Mouse (Mus musculus) adrenal gland, postnatal 10 days (tissue): ENCODE data around the gene Sel1l3. TPM values are rescaled to one million over a fixed set of nuclear protein-coding genes. Genes with fewer than 3 reads are reported as not detected.

Experiments used
- DNase-seq: peaks from one replicate; pipeline ENCODE4 v3.0.0; 2021; ENCODE audit warnings: mixed read lengths
- total RNA-seq, 2 experiments: library from RNA; stranded (reverse); gene quantifications; 2 replicates each; pipeline ENCODE4 v1.2.3; 2021

Sel1l3 gene
- total RNA-seq, 2 experiments from 2014 or later = 5.1 to 11.2 TPM

GRCm38 (mm10) chr5:53140158-53140927 lies 73.4 kb downstream of the Sel1l3 start:
- DNase-seq = no peak

- no peak for DNase-seq
Measured at GRCm38 (mm10) chr5:53139566-53139965, 74.2 kb downstream of the Sel1l3 start.

DNA sequence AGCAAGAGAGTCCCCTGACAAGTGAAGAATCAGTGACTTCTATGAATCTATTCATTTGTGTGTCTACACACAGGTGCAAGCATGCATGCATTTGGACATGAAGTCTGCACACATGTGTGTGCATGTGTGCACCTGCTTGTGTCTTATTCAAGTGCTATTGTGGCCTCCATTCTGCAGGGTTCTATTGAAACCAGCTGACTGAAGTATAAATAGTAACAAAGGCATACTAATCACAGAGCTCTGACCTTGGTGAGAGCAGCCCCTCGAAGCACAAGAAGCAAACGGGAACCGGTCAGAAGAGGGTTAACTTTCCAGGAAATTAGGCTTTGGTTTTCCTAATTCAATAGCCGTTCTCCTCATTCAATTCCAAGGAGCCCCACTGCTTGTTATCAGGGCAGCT lies 74.6 kb downstream of the Sel1l3 start:
- DNase-seq = no peak

- DNase-seq = no peak
Measured at GRCm38 (mm10) chr5:53138025-53138424, 75.7 kb downstream of the Sel1l3 start.

DNA sequence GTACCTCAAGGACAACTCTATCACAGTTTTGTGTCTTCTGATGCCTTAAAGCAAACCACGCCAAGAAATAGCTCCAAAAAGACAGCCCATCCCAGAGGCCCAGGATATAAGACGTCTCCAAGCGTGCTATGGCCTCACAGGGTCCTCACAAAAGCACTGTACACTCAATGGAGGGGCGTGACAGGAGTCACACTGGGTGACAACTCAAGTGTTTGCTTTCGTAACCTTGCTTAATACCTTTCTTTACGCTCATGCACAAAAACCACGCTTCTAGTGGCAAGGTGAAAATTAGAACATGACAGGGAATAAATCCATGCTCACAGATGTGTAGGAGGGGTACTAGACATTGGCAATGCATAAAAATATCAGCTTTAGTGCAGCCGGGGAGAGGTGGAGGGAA lies 77.7 kb downstream of the Sel1l3 start:
- no peak for DNase-seq

DNA sequence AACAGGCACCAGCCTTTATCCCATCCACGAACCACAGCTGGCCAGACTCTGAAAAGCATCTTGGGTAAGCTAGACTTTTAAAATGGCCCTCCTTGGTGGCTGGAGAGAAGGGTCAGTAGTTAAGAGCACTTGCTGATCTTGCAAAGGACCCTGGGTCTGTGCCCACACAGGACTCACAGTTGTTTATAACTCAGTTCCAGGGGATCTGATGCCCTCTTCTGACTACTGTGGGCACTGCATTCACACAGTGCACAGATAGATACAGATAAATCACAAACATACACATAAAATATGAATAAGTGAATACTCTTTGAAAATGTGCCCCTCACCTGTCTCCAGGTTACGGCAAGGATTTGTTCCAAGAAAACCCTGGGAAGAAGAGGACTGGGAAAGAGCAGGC lies 79.7 kb downstream of the Sel1l3 start:
- no peak for DNase-seq

GRCm38 (mm10) chr5:53124701-53125100 lies 89.0 kb downstream of the Sel1l3 start:
- DNase-seq = no peak

- peak; percentile 47 for DNase-seq
Measured at GRCm38 (mm10) chr5:53123525-53124286, 90.0 kb downstream of the Sel1l3 start.

GRCm38 (mm10) chr5:53119689-53120088 lies 94.0 kb downstream of the Sel1l3 start:
- no peak for DNase-seq

DNA sequence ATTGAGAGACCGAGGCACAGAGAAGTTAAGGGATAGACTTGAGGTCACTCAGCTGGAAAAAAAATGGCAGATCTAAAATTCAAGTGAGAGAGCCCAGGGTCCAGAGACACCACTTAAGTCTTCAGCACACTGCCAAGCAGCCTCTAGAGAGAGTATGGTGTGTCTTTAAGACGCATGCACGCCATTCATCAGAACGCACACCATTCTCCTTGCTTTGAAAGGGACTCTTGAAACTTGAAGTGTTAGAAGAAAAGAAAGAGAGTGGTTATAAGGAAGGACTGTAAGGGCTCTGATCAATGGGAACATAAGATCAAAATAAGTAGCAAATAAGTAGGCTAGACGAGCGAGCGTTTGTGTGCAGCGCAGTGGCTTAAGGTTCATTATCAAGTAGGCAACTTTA lies 95.5 kb downstream of the Sel1l3 start:
- no peak for DNase-seq

DNA sequence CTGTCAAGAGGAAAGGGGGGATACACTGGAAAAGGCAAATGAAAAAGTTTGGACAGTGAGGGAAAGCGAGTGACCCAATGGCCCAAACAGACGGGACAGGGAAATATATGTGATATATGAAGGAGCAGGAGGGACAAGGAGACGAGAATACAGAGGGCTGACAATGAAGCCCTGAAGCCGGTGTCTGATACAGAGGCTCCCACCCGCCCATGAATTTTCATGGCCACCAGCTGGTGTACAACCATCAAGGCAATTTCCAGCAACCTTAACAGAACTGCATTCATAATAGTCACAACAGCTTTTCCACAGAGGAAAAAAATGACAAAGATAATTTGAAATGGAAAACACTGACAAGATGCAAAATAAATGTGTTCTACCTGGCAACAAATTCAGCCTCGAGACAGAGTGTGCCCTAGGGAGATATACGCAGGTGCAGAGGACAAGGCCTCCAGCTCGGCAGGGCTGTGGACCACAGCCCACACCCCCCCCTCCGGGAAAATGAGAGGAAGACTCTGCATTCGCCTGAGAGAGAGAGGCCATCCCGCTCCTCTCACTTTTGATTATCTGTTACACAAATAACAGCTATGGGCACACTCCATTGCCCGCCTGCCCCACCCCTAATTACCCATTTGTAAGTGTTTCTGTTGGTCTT lies 99.0 kb downstream of the Sel1l3 start:
- no peak for DNase-seq

DNA sequence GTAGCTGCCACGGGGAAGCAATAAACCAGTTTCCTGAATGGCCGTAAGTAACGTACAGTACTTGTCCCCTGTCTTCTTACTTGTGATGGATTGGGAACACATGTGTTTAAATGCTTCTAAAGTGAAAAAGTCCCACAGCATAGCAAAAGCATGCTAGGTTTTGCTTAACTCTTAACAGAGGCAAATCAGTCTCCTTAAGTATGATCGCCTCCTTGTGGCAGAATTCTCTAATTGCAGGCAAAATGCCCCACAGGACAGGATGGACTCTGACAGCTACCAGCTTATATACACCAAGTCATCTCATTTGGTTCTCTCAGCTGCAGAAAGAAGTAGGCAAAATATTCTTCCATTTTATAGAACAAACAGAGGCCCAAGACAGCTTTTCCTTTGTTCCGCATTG lies 100.8 kb downstream of the Sel1l3 start:
- DNase-seq = no peak

- no peak for DNase-seq
Measured at GRCm38 (mm10) chr5:53111036-53111435, 102.7 kb downstream of the Sel1l3 start.

- no peak for DNase-seq
Measured at GRCm38 (mm10) chr5:53110225-53110624, 103.5 kb downstream of the Sel1l3 start.

GRCm38 (mm10) chr5:53108668-53109067 lies 105.1 kb downstream of the Sel1l3 start:
- no peak for DNase-seq

DNA sequence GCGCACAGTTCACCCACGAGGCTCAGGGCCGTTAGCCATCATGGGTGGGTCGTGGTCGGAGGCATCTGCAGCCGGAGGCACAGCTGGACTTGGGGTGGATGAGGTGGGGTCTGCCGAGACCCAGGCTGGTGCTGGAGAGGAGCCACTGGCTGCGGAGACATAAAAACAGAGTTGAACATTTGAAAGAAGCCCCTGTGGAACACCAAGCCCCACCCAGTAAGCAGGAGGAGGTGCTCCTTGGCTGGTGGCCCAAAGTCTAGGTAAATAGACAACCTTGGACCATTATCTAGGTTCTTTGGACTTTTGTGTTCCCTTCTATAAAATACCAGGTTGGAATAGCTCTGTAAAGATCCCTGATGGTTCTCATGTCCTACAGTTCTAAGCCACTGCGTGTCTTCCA lies 105.7 kb downstream of the Sel1l3 start:
- no peak for DNase-seq

- DNase-seq = no peak
Measured at GRCm38 (mm10) chr5:53106731-53107130, 107.0 kb downstream of the Sel1l3 start.

DNA sequence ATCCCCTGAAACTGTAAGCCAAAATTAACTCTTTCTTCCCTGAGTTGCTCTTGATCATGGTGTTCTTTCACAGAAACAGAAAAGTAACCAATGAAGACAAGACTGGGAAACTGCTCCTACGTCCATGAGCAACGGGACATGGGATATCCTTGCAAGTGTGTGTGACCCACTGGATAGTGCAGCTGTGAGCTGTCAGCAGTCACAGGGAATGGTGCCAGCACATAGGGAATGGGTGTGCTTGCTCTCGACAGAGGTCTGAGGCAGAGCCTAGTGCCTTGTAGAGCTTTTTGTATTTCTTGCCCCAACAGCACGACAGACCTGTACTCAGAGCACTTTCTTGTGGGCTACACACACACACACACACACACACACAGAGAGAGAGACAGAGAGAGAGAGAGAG lies 107.6 kb downstream of the Sel1l3 start:
- DNase-seq = no peak

GRCm38 (mm10) chr5:53105716-53106115 lies 108.0 kb downstream of the Sel1l3 start:
- peak; percentile 51 for DNase-seq

GRCm38 (mm10) chr5:53104177-53104855 lies 109.4 kb downstream of the Sel1l3 start:
- no peak for DNase-seq

DNA sequence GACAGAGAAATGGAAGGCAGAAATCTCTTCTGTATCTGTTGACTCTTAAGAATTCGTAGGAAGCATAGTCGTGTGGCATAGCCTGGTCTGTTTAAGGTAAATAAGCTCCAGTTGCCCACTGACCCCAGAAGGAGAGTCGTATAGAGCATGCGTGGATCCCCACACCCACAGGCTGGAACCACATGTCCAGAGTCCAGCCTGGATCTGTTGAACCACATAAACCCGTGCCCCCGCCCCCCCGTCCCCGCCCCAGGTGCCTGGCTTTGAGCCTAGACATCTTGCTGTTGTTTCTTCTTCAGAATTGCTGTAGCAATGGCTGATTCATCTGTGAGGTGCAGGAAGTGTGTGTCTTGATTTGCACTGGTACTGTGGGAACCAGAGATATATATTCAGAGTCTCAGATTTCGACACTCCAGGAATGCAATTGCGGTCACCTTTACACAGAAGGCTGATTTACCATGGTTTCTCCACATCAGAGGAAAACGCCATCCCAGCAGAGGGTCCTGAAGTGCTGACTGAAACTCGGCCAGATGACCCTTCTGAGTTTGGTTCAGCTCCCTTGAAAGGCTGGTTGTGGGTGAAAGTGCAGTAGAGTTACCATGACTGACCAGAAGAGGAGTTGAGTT lies 111.8 kb downstream of the Sel1l3 start:
- DNase-seq = no peak

DNA sequence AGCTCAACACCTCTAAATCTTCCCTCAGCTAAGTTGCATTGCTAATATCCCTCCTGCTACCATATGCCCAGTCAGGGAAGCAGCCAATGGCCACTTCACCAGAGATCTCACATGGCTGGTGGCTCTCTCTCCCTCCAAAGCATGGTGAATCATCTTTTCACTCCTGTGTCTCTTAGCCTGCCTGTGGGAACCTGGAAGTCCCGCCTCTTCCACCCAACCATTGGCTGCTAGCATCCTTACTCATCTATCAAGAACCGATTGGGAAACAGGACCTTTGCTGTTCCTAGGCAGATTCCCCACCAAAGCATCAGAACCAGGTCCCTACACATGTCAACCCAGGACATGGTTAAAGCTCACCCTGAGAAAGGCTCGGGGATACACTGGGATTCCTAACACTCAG lies 122.4 kb downstream of the Sel1l3 start:
- no peak for DNase-seq
